Mouse (Mus musculus) hindbrain, embryonic 11.5 days (tissue): ENCODE results near the gene 1600002K03Rik. TPM values are rescaled to one million over a fixed set of nuclear protein-coding genes. Genes with fewer than 3 reads are reported as not detected.
A peak's percentile ranks its signal among the peaks of the same experiment; 100 is the strongest.

Source experiments
- ATAC-seq: fragments of 200-750 bp; cut with Nextera tagmentation; 2 replicates; pipeline ENCODE4 v1.8.0; 2017; ENCODE audit warnings: mild to moderate bottlenecking, moderate TSS enrichment, moderate library complexity; ENCODE audit not compliant: low FRiP score
- DNase-seq: peaks from one replicate; pipeline ENCODE4 v3.0.0-alpha.2; 2015; ENCODE audit warnings: low spot score
- H3K27ac ChIP-seq: fragments of 300-500 bp; sonication (generic); 2 replicates; pipeline ENCODE4 v1.5.1; 2014; ENCODE audit warnings: mild to moderate bottlenecking, low read depth, low read length
- H3K27me3 ChIP-seq: fragments of 300-500 bp; sonication (generic); 2 replicates; pipeline ENCODE4 v1.6.1; 2014; ENCODE audit warnings: mild to moderate bottlenecking, low read length, moderate library complexity, mixed read lengths; ENCODE audit not compliant: control insufficient read depth, insufficient read depth
- H3K36me3 ChIP-seq: fragments of 300-500 bp; sonication (generic); 2 replicates; pipeline ENCODE4 v1.6.1; 2014; ENCODE audit warnings: mild to moderate bottlenecking, low read length, moderate library complexity, mixed read lengths; ENCODE audit not compliant: control insufficient read depth, insufficient read depth
- H3K4me1 ChIP-seq: fragments of 300-500 bp; sonication (generic); replicated peaks from 2 replicates; pipeline ENCODE4 v1.6.1; 2014; ENCODE audit warnings: low read length, mixed read lengths; ENCODE audit not compliant: control insufficient read depth, insufficient read depth
- H3K4me2 ChIP-seq: fragments of 300-500 bp; sonication (generic); replicated peaks from 2 replicates; pipeline ENCODE4 v1.6.1; 2014; ENCODE audit warnings: mild to moderate bottlenecking, low read depth, low read length
- H3K4me3 ChIP-seq: fragments of 300-500 bp; sonication (generic); 2 replicates; pipeline ENCODE4 v1.5.1; 2014; ENCODE audit warnings: low read depth, low read length
- H3K9ac ChIP-seq: fragments of 300-500 bp; sonication (generic); 2 replicates; pipeline ENCODE4 v1.6.1; 2014; ENCODE audit warnings: low read depth, low read length
- H3K9me3 ChIP-seq: fragments of 300-500 bp; sonication (generic); 2 replicates; pipeline ENCODE4 v1.6.1; 2016; ENCODE audit warnings: low read length; ENCODE audit not compliant: control insufficient read depth
- WGBS: fragments of 180-500 bp; shearing (Covaris S2); extraction: QIAGEN DNeasy Blood & Tissue Kit; methylation state at CpG from one replicate; pipeline ENCODE4 v1.1.7; 2014; 5-methylcytosine and 5-hydroxymethylcytosine counted together
- polyA plus RNA-seq: library from polyadenylated mRNA; unstranded; fragments of >200 nt; fragmentation: Nextera tagmentation; extraction: Ambion mirVana; gene quantifications from 2 replicates; pipeline ENCODE4 v1.2.1, GENCODE M21; 2014

Gene 1600002K03Rik
- polyA plus RNA-seq, 1 experiment from 2014 or later = 7.6 TPM

DNA sequence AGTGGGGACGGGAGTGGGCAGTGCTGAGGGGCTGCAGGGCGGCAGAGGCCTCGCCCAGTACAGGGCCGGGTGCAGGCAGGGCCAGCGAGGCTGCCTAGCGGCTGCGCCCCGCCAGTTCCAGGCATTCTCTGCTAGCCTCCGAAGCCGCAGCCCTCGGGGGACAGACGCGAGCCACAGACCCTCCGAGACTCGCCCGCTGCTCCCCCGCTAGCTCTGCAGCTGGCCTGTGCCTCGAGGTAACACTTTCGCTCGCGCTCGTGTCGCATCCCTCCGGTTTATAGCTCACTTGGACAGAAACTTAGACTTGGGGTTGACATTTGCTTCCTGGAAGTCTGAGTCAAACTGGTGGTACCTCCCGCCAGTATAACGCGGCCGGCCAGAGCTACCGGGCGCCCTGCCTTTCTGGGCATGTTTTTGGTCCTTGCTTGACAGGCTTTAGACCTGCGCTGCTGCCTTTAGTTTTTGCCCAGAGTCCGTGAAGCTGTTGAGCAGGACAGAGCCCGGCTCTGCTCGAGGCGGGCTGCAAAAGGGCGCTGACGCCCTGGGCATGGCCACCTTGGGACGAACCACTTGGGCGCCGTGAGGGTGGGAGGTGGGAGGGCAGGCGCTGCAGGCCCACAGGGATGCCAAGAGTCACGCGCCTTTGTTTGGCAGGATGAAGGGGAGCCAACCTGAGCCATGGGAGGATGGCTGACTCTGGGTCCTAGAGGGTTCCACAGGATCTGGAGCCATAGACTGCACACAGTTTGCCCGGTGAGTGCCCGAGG is 801 bp upstream of the 1600002K03Rik start:
- ATAC-seq = no peak
- WGBS = 83% methylated on average over 44 of the region's 45 CpGs

DNA sequence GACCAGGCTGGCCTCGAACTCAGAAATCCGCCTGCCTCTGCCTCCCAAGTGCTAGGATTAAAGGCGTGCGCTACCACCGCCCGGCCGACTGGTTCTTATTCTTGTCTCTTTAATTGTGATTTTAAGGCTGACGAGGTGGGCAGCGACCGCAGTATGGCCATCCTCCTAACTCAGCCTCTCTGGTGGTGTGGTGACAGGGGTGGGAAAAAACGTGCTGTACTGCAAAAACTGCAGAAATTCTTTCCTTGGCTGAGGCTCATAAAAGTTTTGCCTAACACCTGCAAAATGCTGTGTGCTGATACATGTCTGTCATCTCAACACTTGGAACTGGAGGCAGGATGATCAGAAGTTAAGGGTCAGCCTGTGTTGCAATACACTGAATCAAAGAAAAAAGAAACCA is 614 bp downstream of the 1600002K03Rik start:
- H3K9me3 ChIP-seq = no peaks in the 10 kb centered on the region
- DNase-seq = no peak
- H3K4me1 ChIP-seq = peaks cover 9% of the 10 kb centered on the region; the same call in 1 of the 2 replicates
- H3K4me2 ChIP-seq = peak overlapping the region; percentile 67
- H3K27ac ChIP-seq = 0 out of 2 replicates have a peak overlapping the region, but pooled peaks have one; percentile 54
- no peaks in the 10 kb centered on the region for H3K27me3 ChIP-seq
- no peak for ATAC-seq
- peak overlapping the region; percentile 50 for H3K4me3 ChIP-seq
- WGBS = 11% methylated on average over 11 of the region's 11 CpGs
- peak overlapping the region; percentile 21 for H3K9ac ChIP-seq
- H3K36me3 ChIP-seq = peaks cover 17% of the 10 kb centered on the region

More for the DNA sequence above, 801 bp upstream of the 1600002K03Rik start:
- H3K4me2 ChIP-seq = peak overlapping the region; percentile 67
- peak overlapping the region; percentile 52; the same call in 1 of the 2 replicates for H3K9ac ChIP-seq
- peak overlapping the region; percentile 86 for H3K27ac ChIP-seq
- peak; percentile 25 for DNase-seq
- H3K9me3 ChIP-seq = no peaks in the 10 kb centered on the region
- peaks cover 17% of the 10 kb centered on the region for H3K36me3 ChIP-seq
- peaks cover 6% of the 10 kb centered on the region; the same call in 1 of the 2 replicates for H3K4me1 ChIP-seq
- H3K27me3 ChIP-seq = no peaks in the 10 kb centered on the region
- peak overlapping the region; percentile 50 for H3K4me3 ChIP-seq

DNA sequence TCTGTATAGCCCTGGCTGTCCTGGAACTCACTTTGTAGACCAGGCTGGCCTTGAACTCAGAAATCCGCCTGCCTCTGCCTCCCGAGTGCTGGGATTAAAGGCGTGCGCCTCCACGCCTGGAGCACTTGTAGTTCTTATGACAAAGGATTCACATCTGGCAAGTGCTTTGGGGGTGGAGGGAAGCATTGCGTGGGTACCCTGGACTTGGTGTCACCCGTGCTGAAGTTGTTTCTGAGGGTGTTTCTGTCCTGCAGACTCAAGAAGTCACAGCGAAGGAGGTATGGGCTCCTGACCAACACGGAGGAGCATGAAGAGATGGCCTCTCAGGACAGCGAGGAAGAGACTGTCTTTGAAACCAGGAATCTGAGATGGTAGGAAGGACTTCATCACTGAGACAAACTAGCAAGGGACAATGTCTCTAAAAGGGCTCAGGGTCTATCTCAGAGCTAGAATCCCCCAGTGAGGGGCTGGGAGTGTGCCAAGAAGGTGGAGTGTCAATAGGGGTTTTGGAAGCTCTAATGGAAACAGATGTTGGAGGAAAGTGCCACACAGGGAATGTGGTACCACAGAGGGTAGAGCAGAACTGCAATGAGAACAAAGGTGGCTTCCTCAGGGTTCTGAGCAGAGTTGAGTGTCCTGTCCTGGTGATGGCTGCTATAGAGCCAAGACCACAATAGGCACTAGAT is 1.4 kb downstream of the 1600002K03Rik start:
- DNase-seq (no peak), ATAC-seq (no peak)
- H3K9me3 ChIP-seq = no peaks in the 10 kb centered on the region
- 90% methylated on average over 10 of the region's 10 CpGs for WGBS
- no peak overlapping the region for H3K4me2 ChIP-seq
- no peak overlapping the region for H3K9ac ChIP-seq
- H3K27ac ChIP-seq = no peak overlapping the region
- H3K4me3 ChIP-seq = no peak overlapping the region
- peaks cover 17% of the 10 kb centered on the region for H3K36me3 ChIP-seq
- H3K4me1 ChIP-seq = peaks cover 9% of the 10 kb centered on the region; the same call in 1 of the 2 replicates
- H3K27me3 ChIP-seq = no peaks in the 10 kb centered on the region

DNA sequence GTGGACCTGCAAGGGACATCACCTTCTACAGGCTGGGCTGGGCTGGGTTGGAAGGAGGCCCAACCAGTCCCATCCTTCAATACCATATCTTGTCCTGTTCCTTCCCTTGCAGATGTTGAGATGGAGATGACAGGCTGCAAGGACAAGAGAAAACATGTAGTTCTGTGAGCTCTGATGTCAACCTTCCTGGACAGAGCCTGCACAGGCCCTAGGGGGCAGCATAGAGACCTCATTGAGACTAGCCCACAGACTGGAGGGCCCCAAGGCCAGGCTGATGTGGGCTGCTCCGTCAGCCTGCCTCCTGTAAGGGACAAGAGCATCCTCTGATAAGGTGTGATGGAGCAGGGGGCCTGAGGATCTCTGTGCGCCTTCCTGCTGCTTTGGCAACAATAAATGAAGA is 2.0 kb downstream of the 1600002K03Rik start:
- H3K4me2 ChIP-seq = no peak overlapping the region
- DNase-seq = peak; percentile 76
- no peak overlapping the region for H3K9ac ChIP-seq
- 41% methylated on average over 2 of the region's 2 CpGs for WGBS
- H3K36me3 ChIP-seq = peaks cover 17% of the 10 kb centered on the region
- H3K4me1 ChIP-seq = peaks cover 9% of the 10 kb centered on the region; the same call in 1 of the 2 replicates
- no peaks in the 10 kb centered on the region for H3K27me3 ChIP-seq
- no peaks in the 10 kb centered on the region for H3K9me3 ChIP-seq
- no peak overlapping the region for H3K27ac ChIP-seq
- no peak overlapping the region for H3K4me3 ChIP-seq
- no peak for ATAC-seq

DNA sequence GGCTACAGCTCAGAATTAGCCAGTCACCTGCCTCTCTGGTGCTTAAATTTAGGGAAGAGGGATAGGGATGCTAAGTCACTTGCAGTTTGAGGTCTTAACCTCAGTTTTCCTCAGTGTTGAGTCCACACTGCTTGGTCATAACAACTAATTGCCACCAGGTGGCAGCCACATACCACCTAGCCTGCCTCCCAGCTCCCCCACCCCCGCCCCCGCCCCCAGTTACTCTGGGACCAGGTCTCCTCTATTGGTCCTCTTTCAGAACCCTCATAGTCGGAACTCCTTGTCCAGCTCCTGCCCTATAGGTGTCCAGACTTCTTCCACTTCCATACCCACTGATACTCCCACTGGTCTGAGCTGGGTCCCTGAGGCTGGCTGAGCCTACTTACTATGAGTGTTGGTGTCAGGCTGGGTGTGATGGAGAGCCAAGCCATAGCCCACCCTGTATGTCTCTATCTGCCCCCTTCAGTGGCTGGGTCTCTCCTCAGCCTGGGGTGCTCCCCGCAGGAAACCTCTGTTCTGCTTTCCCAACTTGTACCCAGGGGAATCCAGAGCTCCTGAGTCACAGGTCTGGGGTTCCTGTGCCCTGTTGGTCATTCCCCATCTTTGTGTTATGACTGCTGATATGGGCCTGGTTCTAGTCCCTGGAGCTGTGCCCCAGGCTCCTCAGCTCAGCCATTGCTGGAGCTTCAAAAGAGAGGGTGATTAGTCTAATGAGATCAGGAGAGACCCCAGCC is 3.0 kb downstream of the 1600002K03Rik start:
- Histone ChIP-seq H3K4me1 (peaks cover 15% of the 10 kb centered on the region), H3K9me3 (no peaks in the 10 kb centered on the region), H3K9ac (no peak overlapping the region), H3K4me2 (no peak overlapping the region), H3K4me3 (no peak overlapping the region), H3K27me3 (no peaks in the 10 kb centered on the region), H3K27ac (no peak overlapping the region), H3K36me3 (peaks cover 8% of the 10 kb centered on the region)
- DNase-seq = peak; percentile 70
- 29% methylated on average over 4 of the region's 4 CpGs for WGBS
- ATAC-seq = no peak

DNA sequence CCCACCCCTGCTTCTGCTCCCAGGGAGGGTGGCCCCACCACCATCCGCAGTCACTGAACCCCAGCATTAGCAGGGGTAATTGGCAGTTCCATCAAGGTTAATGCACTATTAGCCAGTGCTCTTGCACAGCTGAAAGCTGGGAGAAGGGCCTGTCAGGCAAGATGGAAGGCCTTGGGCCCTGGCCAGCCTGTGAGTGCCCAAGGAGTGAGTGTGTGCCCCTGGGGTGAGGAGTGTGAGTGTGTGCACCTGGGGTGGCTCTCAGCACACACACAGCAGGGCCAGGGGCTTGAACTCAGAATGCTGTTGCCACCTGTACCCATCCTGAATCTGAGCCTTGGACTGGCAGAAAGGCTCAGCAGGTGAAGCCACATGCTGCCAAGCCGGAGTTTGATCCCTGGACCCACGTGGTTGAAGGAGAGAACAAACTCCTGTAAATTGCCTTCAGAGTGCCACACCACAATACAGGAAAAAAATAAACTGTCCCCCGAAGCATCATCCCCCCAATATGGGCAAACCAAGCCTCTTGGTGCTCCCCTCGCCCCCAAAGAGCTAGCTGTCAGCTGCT is 3.6 kb downstream of the 1600002K03Rik start:
- H3K36me3 ChIP-seq = peaks cover 7% of the 10 kb centered on the region; the same call in 1 of the 2 replicates
- WGBS = 82% methylated on average over 5 of the region's 5 CpGs
- ATAC-seq (no peak), DNase-seq (no peak)
- no peak overlapping the region for H3K9ac ChIP-seq
- H3K9me3 ChIP-seq = no peaks in the 10 kb centered on the region
- H3K27me3 ChIP-seq = no peaks in the 10 kb centered on the region
- no peak overlapping the region for H3K4me2 ChIP-seq
- H3K4me3 ChIP-seq = no peak overlapping the region
- peaks cover 20% of the 10 kb centered on the region for H3K4me1 ChIP-seq
- no peak overlapping the region for H3K27ac ChIP-seq

DNA sequence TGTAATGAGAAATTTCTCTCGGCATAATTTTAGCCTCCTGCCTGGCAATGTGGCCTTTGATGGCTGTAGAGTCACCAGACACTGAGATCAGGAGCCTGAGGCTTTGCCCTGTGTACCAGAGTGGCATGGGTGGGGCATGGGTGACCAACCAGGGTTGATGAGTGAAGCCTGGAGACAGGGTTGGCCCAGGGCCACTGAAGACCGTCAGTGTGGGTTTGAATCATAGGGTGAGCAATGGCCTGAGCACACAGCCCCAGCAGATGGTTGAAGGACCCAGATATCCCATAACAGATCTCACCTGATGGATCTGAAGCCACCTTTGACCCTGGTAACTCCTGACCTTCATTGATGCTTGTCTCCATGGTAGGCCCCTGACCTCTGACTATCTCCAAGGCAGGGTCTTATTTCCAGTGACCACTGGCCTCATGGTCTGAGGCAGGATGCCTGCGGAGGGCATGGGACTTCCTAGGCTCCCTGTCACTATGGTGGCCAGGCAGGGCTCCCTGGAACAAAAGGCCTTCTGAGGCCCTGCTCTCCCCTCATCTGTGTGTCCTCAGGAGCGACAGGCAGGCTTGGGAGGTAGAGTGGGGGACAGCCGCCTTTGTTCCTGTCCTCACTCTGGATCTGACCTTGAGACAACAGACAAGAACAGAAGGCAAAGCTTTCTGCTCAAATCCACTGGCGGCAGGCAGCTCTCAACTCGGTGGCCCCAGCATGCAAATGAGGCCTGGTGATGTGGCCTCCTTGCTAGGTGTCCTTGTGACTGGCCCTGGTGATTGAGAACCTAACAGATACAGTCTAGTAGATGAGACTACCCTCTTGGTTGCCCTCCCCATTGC is 4.9 kb downstream of the 1600002K03Rik start:
- no peak overlapping the region for H3K27ac ChIP-seq
- no peak for DNase-seq
- H3K4me3 ChIP-seq = no peak overlapping the region
- no peaks in the 10 kb centered on the region for H3K9me3 ChIP-seq
- peak overlapping the region; percentile 19; the same call in 1 of the 2 replicates for H3K9ac ChIP-seq
- WGBS = 61% methylated on average over 7 of the region's 7 CpGs
- no peaks in the 10 kb centered on the region for H3K27me3 ChIP-seq
- no peak for ATAC-seq
- H3K4me1 ChIP-seq = peaks cover 14% of the 10 kb centered on the region
- no peaks in the 10 kb centered on the region for H3K36me3 ChIP-seq
- no peak overlapping the region for H3K4me2 ChIP-seq
